Mouse (Mus musculus) stomach, postnatal 0 days (tissue): Measurements from ENCODE around the gene Foxl2.

Experiments used
- CTCF ChIP-seq: IDR thresholded peaks from 2 replicates; pipeline ENCODE4 v1.5.1; 2016; ENCODE audit warnings: antibody characterized with exemption, low read depth, mild to moderate bottlenecking, moderate library complexity
- EP300 ChIP-seq: optimal IDR thresholded peaks from 2 replicates; pipeline ENCODE3; 2016; ENCODE audit warnings: antibody characterized with exemption

GRCm38 (mm10) chr9:98994103-98994502, 39.0 kb downstream of the Foxl2 start:
- TF ChIP-seq EP300 (no peak), CTCF (no peak)
